Mouse (Mus musculus) natural killer cell, adult 2 months (primary cell): Measurements from ENCODE around the gene Sqstm1.

Source experiments
- DNase-seq, 2 experiments: peaks; one replicate each; pipeline ENCODE4 v3.0.0; 2022; ENCODE audit warnings: low spot score in 2 of 2

Gene Sqstm1

DNA sequence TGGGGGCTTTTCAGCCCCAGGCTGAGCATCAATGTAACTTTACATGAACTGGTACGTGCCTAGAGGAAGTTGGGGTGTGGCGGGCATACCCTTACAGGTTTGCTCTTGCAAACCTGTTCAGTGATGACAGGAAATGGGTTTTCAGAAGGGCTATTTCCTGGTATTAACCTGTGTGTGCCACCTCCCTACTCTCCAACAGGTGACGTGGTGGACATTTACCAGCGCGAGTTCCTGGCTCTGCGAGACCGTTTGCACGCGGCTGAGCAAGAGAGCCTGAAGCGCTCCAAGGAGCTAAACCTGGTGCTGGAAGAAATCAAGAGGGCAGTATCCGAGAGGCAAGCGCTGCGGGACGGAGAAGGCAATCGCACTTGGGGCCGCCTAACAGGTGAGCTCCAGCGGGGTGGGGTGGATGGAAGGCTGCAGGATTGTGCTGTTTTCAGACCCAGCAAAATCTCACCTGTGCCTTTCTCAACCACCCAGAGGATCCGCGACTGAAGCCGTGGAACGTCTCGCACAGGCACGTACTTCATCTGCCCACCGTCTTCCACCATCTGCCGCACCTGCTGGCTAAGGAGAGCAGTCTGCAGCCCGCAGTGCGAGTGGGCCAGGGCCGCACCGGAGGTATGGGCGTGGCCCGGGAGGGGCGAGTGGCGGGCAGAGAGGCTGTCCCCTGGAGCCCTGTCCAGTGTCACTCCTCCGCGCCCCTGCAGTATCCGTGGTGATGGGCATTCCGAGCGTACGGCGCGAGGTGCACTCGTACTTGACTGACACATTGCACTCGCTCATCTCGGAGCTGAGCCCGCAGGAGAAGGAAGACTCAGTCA is 20.1 kb upstream of the Sqstm1 start:
- no peak for DNase-seq

DNA sequence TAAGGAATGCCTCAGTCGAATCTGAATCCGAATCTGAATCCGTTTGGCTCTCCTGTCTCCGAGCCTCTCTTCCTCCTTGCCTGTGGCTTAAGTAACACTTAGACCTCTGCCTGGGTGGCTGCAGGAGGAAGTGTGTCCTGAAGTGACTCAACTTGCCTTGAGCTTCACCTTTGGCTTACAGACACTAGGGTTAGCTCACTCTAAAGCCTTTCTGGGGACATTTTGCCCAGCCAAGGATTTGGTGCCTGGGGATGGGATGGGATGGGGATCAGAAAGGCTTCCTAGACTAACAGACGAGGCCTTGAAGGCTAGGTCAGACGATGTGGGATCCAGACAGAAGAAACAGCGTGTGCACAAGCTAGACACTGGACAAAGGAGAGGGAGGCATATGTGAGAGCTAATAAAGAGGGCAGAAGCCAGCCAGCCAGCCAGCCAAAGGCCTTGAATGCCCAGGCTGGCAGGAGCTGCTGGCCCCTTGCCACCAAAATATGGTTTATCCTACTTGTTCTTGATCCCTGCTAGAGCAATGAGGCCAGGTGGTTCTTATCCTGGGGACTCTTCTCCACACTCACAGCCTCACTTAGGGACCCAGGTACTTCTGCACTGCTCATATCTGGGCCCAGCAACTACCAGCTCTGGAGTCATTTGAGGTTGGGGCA is 18.8 kb upstream of the Sqstm1 start:
- no peak for DNase-seq

DNA sequence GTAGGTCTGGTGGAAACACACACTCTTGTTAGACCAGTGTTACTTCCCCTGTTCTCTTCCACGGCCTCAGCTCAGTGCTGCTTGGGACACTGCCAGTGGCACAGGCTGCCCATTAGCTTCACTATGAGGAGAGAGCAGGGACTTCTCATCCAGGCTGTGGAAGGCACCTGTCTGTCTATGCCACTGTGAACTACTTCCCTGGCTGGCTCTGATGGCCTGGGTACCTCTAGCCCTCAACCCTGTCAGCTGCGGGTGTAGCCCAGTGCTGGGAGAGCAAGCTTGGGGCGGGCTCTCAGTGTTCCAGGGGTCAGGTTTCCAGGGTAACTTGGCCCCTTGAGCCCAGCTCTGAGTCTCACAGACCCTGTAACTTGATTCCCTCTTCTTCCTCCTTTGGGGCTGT is 18.1 kb upstream of the Sqstm1 start:
- no peak for DNase-seq

DNA sequence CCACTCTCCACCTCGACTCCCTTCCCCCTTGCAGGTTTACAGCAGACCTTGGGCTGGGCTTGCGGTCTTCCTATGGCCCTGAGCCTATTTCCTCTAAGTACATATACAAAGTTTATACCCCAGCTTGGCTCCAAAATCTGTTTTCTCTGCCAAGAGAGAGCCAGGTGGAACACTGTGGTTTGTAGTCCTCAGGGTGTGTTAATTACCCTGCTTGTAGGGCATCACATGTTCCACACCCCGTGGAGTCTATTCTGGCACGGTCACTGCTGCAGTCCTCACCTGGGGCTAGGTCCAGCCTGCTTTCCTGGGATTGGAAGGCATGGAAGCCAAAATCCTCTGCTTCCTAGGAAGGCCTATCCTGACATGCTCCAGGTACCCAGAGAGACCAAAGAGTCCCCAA is 17.1 kb upstream of the Sqstm1 start:
- no peak for DNase-seq

DNA sequence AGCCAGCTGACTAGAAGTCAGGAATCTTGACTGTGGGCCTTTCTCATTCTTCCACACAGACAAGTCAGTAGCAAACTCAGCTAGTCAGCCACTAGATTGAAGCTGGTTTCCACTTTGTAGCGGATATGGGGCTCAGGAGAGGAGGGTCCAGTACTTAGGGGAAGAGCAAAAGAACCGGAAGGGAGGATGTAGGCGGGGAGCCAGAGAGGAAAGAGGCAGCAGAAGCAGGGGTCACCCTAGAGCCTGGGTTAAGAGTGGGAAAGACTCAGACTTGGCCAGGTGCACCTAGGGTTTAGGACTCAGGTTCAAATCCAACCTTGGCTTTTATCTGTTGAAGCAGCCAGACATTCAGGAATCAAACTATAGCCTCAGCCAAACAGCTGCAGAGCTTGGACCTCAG is 16.6 kb upstream of the Sqstm1 start:
- no peak for DNase-seq

DNA sequence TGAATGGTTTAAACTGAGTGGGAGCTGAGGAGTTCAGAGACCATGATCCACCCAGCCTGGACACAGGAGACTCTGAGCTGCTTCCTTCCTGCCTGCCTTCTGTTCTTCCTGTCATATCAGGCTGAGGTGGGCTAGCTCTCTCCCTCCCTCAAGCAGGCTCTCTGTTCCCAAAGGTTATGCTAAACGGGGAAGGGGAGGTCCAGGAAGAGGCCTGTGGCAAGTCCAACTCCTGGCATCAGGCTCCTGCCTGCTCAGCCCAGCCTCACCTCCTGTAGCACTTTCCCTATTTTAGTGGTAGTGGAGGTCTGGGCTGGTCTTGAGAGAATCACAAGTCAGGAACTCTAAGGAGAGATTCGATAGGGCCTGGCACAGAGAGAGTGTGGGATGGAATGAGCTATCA is 15.8 kb upstream of the Sqstm1 start:
- DNase-seq = no peak

DNA sequence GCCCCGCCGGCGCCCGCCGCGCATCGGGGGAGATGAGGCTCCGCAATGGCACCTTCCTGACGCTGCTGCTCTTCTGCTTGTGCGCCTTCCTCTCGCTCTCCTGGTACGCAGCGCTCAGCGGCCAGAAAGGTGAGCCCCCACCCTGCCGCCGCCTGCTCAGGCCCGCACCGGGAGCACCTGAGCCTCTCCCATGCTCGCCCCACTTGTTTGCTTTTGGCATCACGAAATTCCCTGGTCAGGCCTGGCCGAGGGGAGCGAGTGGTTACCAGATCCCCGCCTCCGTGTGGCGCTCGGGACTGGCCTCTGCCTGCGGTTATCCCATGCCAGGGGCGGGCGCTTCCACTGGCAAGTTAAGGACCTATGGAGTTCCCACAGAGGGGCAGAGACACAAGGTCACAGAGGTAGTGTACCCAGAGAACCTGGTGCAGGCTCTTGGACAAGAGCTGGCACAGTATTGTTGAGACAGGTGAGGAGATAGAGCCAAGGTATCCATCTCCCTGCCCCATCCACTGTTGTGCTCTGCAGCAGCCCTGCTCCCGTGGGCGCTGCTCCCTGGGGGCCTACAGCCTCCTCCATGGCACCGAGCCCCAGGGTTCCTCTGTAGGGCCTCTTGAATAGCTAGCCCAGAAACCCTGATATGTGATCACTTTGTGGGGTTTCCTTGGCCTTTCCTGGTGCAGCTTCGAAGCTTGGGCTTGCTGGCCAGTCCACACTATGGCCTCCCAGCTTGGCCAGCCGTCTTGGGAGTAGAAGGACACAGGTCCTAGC is 15.2 kb upstream of the Sqstm1 start:
- no peak for DNase-seq

DNA sequence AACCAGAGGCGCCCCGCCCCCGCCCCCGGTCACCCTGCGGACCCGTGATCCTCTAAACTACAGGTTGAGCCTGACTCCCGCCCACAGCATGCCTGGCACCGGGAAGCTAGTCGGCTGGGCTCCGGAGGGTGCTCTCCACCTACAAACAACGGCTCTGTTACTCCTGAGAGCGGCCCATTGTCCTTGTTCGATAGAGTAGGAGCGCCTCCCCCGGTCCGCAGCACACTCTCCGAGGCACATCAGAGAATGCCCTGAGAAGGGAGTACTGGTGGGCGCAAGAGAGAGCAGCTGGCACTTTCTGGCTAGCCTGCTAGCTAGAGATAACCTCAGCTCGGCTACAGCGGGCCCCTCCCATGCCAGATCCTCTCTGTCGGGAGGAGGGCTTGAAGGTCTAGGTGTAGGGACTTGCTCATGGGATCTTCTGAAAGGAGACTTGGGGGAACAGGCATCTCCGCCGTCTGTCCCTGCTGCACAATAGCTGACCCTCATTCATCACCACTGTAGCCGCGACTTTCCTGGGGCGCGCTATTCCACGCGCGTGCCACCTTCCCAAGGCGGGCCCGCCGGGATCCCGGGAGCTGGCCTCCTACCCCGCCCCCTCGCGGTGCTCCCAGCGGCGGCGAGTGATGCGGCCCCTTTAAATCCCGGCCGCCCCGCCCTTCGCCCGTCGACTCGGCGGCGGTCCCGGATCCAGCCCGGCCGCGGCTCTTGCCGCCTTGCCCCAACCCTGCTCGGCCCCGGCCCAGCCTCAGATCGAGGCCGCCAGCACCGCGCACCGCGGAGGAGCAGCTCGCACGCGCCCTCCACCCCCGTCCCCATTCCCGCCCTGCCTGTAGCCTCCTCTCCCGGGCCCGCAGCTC is 14.3 kb upstream of the Sqstm1 start:
- no peak for DNase-seq

DNA sequence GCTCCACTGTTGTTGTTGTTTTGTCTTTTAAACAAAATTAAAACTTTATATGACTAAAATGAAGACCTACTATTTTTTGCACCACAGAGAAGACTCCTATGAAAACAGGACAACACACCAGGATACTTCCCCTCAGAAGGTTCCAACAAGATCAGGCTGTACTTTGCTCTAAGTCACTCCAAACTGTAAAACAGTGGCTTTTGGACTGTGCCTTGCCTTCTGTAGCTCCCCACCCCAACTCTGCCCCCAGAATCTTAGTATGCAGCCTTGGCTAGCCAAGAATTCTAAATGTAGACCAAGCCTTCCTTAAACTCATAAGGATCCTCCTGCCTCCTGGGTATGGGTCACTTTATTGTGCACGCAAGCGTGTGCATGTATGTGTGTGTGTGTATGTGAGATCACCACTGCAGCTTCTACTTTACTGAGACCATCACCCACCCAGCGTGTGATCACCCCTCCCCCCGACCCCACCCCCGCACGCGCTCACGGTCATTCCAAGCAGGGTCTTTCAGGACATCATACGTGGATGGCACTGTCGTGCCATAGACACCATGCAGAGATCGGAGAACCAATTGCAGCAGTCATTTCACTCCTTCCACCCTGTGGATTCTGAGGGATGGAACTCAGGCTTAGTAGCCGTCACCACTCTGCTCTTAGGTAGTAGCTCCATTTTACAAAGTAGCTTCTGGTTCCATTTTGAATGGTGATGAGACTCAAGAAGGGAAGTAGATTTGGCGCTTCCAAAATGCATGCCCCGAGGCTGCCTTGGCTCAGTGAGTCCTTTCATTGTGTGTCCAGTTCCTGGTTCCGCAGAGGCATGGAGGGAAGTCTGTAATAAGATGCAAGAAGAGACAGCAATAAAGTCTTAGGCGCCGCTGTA is 13.4 kb upstream of the Sqstm1 start:
- no peak for DNase-seq

DNA sequence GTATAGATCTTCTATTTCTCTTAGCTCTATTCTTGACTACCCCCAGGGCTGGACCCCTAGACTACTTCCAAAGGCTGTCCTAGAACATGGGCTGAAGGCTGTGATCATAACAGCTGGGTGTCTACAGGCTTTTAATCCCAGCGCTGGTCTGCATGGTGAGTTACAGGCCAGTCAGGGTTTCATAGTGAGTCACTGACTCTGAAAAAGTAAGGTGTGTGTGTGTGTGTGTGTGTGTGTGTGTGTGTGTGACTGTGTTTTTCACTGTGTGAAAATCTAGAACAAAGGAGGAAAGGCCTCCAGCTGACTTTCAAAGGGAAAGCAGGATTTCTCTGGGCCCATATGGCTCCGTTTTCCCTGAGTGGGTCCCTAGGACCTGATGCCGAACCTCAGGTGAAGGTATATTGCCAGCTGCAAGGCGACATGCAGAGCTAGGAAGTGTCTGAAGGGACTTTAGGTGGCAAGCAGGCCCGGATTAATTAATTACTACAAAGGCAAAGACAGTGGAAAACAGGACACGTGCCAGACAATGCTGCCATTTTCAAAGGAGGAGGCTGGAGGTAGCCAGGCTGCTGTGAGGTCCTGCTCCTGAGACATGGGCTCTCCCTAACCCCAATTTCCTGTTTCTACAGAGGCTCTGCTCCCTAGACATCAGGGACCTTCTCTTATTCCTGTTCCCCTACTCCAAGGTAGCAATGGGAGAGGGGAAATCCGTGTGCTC is 12.1 kb upstream of the Sqstm1 start:
- DNase-seq = no peak

DNA sequence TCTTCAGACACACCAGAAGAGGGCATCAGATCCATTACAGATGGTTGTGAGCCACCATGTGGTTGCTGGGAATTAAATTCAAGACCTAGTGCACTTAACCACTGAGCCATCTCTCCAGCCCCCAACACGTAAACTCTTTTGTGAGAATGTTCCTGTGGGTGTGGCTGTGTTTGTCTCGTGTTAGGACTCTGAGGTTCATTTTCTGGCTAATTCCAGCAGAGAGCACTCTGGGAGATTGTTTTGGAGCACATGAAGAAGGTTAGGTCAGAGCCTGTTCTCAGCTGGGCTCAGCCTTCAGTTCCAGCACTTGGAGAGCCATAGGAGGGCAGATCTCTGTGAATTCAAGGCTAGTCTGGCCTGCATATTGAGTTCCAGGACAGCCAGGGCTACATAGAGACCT is 9.2 kb upstream of the Sqstm1 start:
- no peak for DNase-seq

DNA sequence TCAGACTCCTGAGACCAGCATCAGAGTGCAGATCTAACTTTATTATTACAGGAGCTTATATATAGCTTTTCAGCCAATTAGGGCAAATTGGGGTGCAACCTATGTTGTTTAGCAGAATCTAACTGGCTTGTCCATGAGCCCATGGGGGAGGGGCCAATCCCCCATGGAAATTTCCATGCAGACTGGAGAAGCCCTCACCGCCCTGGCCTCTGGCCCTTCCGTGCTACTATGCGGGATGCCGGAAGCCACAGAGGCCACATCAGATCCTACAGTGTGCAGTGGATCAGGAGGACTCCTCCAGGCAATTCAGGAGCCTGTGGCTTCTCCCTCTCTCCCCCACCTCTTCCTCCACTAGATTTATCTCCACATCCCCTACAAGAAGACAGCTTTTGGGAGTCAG is 7.2 kb upstream of the Sqstm1 start:
- no peak for DNase-seq

DNA sequence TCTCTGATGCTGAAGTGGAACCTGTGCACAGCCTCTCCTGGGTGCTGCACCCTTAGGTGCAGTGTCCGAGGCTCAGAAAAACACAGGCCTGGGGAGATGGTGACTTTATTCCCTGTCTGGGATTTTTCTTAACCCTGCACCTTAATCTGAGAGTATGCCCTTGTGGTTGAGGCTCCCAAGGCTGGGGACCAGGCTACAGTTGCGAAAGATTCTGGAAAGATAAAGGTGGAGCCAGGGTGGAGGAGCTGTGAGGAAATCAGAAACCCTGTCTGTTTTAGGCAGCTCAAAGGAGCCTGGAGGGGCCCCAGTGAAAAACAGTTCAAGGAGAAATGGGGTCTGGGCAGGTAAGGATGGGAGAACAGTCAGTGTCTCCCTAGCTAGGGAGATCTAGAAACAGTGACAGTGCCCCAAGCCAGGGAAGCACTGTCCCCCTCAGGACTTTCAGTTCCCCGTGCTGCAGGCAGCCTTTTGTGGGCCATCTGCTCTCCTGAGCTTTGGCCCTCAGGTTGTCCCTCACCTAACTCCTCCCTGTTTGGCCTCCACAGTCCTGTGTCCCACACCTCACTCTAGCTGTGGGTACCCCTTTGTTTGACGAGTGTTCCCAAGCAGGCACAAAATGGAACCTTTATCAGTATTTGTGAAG is 6.2 kb upstream of the Sqstm1 start:
- DNase-seq = no peak

DNA sequence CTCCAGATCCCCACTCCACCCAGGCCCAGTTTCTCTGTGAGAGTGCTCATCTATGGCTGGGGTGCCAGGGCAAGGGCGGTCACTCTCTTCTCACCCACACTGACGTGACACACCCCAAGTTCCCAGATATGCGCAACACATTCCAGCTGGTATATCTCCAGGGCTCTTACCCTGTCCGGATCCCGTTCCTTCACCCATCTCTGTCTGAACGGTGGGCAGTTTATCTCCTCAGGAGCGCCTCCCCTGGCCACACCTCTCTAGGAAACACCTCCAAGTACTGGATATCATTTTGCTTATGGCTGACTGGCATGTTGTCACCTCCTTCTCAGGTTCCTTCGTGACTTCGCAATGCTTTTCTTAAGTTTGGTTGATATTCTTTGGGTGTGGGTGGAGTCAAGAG is 5.0 kb upstream of the Sqstm1 start:
- DNase-seq = no peak

DNA sequence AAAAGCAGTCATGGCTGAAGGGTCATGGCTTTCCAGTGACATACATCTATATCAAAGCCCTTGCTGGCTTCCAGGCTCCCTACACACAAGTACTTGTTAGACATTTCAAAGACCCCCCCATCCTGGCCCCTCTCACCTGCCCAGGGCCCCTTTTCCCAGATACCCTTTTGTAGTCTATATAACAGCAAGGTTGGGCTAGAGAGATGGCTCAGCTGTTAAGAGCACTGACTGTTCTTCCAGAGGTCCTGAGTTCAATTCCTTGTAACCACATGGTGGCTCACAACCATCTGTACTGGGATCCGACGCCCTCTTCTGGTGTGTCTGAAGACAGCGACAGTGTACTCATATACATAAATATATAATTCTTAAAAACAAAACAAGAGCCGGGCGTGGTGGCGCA is 4.0 kb upstream of the Sqstm1 start:
- DNase-seq = no peak

DNA sequence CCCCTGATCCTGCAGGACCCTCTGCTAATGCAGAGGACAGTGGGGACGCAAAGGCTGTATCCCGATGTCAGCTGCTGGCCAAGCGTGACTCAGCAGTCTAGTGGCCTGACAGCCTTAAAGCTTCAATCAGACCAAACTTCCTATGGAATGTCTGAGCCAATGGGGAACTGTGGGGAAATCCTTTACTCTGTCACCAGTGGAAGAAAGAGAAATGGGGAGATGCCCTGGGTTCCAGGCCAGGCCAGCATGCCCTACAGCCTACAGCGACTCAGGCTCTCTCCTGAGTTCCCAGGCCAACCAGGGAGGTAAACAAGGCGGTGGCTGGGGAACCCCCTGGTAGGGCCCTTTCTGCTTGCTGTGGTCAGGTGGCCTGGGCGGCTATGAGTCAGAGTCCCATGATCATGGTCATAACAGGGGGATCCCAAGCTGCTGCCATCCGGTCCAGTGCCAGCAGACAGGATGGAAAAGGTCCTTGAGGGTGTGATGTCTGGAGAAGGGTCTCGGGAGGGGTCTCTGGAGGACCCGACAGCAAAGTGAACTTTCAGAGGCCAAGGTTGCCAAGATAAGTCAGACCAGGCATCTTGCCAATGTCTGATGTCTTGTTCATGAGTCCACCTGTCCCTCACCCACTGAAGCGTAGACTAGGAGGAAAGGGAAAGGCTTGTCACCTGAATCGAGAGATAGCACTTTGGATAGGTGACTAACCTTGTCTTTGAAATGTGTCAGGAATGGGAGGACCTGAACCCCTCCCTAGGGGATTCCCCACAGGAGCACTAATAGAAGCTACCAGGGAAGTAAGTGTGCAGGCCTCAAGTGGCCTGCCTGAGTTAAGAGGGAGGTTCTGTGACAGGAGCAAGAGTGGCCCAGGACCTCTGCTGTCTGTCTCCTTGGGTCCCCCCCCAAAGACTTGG is 2.5 kb upstream of the Sqstm1 start:
- DNase-seq = peak; percentile 92 to 97

DNA sequence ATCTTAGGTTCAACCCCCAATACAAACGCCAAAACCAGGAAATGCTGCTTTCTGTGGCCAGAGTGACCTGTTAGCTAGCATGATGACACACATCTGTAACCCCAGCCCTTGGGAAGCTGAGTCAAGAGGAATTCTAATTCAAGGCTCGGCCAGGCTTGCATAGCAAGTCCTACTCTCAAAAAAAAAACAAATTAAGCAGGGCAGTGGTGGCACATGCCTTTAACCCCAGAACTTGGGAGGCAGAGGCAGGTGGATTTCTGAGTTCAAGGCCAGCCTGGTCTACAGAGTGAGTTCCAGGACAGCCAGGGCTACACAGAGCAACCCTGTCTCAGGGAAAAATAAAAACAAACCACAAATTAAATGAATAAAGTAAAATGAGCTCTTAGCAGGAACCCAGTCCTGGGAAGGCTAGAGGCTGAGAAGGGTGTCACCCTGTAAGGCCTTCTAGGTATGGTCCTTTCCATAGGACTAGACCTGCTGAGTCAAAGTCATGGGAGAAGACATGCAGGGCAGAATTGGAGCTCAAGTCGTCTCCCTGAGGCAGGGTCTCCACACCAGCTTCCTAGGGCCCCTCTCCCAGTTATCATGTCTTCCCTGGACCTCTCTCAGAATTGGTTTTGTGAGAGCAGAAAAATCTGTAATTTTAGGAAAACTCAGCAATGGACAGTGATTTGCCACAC is 1.6 kb upstream of the Sqstm1 start:
- DNase-seq = no peak
